Mouse (Mus musculus) small intestine, adult 2 months (tissue): Measurements from ENCODE around the gene Madcam1. TPM values are rescaled to one million over a fixed set of nuclear protein-coding genes. Genes with fewer than 3 reads are reported as not detected.
"Not testable (repeated sequence)": the region's sequence is repeated elsewhere in the genome, so short reads cannot be mapped to it uniquely, and the experiment has no call there.

Experiments
- H3K27ac ChIP-seq: fragments of 200-500 bp; 2 replicates; pipeline ENCODE4 v1.5.1; 2012; ENCODE audit warnings: low read depth, low read length, control low read depth, inconsistent platforms; ENCODE audit not compliant: insufficient read depth
- H3K27me3 ChIP-seq: fragments of 200-500 bp; 2 replicates; pipeline ENCODE4 v1.6.1; 2012; ENCODE audit warnings: mild to moderate bottlenecking, moderate library complexity, low read length, inconsistent platforms; ENCODE audit not compliant: control insufficient read depth, insufficient read depth
- H3K36me3 ChIP-seq: fragments of 200-500 bp; 2 replicates; pipeline ENCODE4 v1.6.1; 2012; ENCODE audit warnings: mild to moderate bottlenecking, low read length, control low read depth, inconsistent platforms; ENCODE audit not compliant: control insufficient read depth, insufficient read depth
- H3K4me1 ChIP-seq: fragments of 200-500 bp; 2 replicates; pipeline ENCODE4 v1.6.1; 2012; ENCODE audit warnings: low read length, inconsistent platforms, mixed read lengths; ENCODE audit not compliant: control insufficient read depth, insufficient read depth, insufficient read length
- H3K4me3 ChIP-seq: fragments of 200-500 bp; 2 replicates; pipeline ENCODE4 v1.5.1; 2012; ENCODE audit warnings: low read depth, mild to moderate bottlenecking, control low read depth, inconsistent platforms, low read length, moderate library complexity
- CTCF ChIP-seq: fragments of 200-500 bp; IDR thresholded peaks from 2 replicates; pipeline ENCODE4 v1.5.1; 2012; ENCODE audit warnings: low read depth, mild to moderate bottlenecking, control low read depth, inconsistent platforms, low read length, moderate library complexity, mixed read lengths; ENCODE audit not compliant: insufficient replicate concordance, insufficient read length; ENCODE audit errors: extremely low read depth
- POLR2A ChIP-seq: fragments of 200-500 bp; IDR thresholded peaks from 2 replicates; pipeline ENCODE4 v1.6.1; 2012; ENCODE audit warnings: low read depth, mild to moderate bottlenecking, control low read depth, inconsistent platforms, low read length, moderate library complexity
- WGBS: fragments of 180-500 bp; shearing (Covaris S2); methylation state at CpG from one replicate; pipeline ENCODE4 v1.1.7; 2018; 5-methylcytosine and 5-hydroxymethylcytosine counted together
- polyA plus RNA-seq: library from polyadenylated mRNA; depleted of rRNA; stranded (reverse); fragments of >200 nt; gene quantifications from 2 replicates; pipeline ENCODE4 v1.2.3, GENCODE M21; 2012

Madcam1 gene
- polyA plus RNA-seq, 1 experiment: 20.7 TPM

- TF ChIP-seq POLR2A (peak; percentile 18; the same call in 1 of the 2 replicates), CTCF (no peak)
- Histone ChIP-seq H3K4me3 (0 out of 2 replicates have a peak overlapping the region, but pooled peaks have one; percentile 7), H3K36me3 (no peaks in the 10 kb centered on the region), H3K4me1 (peaks cover 44% of the 10 kb centered on the region), H3K27ac (peak overlapping the region; percentile 100), H3K27me3 (no peaks in the 10 kb centered on the region)
- WGBS: 79% methylated on average over 6 of the region's 6 CpGs
These were observed 34.1 kb downstream of the Madcam1 start for GRCm38 (mm10) chr10:79698459-79698858.

GRCm38 (mm10) chr10:79700676-79701075 is 36.3 kb downstream of the Madcam1 start:
- TF ChIP-seq POLR2A: no peak
- no peak for TF ChIP-seq CTCF
- no peaks in the 10 kb centered on the region for H3K36me3 ChIP-seq
- 21% methylated on average over 7 of the region's 7 CpGs for WGBS
- peak overlapping the region; percentile 64 for H3K27ac ChIP-seq
- H3K4me3 ChIP-seq: no peak overlapping the region
- H3K4me1 ChIP-seq: peaks cover 48% of the 10 kb centered on the region
- no peaks in the 10 kb centered on the region for H3K27me3 ChIP-seq

- Histone ChIP-seq H3K4me3 (no peak overlapping the region), H3K4me1 (peaks cover 51% of the 10 kb centered on the region), H3K27ac (peak overlapping the region; percentile 64), H3K36me3 (0 out of 2 replicates have a peak, but pooled peaks cover 2% of the 10 kb centered on the region), H3K27me3 (no peaks in the 10 kb centered on the region)
- WGBS: 31% methylated on average over 10 of the region's 10 CpGs
- TF ChIP-seq CTCF: no peak
- TF ChIP-seq POLR2A: 0 out of 2 replicates have a peak, but pooled peaks have one; percentile 22
These were observed 37.2 kb downstream of the Madcam1 start for GRCm38 (mm10) chr10:79701443-79702129.

- 82% methylated on average over 4 of the region's 4 CpGs for WGBS
- H3K27ac ChIP-seq, H3K27me3 ChIP-seq, H3K4me3 ChIP-seq, H3K36me3 ChIP-seq: not testable (repeated sequence)
- H3K4me1 ChIP-seq: peaks cover 51% of the 10 kb centered on the region
These were observed 38.6 kb downstream of the Madcam1 start for GRCm38 (mm10) chr10:79702970-79703369.

- 0 out of 2 replicates have a peak, but pooled peaks cover 4% of the 10 kb centered on the region for H3K36me3 ChIP-seq
- WGBS: 77% methylated on average over 10 of the region's 10 CpGs
- TF ChIP-seq CTCF (no peak), POLR2A (no peak)
These were observed 39.2 kb downstream of the Madcam1 start for GRCm38 (mm10) chr10:79703541-79703940.

GRCm38 (mm10) chr10:79704065-79704969 is 40.0 kb downstream of the Madcam1 start, which contains the start of gene Bsg:
Bsg (plus strand) TSS chr10:79704491.
- Histone ChIP-seq H3K4me1 (peaks cover 48% of the 10 kb centered on the region), H3K27me3 (no peaks in the 10 kb centered on the region), H3K4me3 (peak within 1 kb of the TSS; percentile 93), H3K36me3 (peaks cover 11% of the 10 kb centered on the region), H3K27ac (peak within 1 kb of the TSS; percentile 71)
- WGBS: under 1% methylated on average over 65 of the region's 65 CpGs
- TF ChIP-seq CTCF (peak; percentile 50; the same call in 1 of the 2 replicates), POLR2A (peak; percentile 96)

More at GRCm38 (mm10) chr10:79703541-79703940, 39.2 kb downstream of the Madcam1 start:
- Histone ChIP-seq H3K27me3 (no peaks in the 10 kb centered on the region), H3K4me1 (peaks cover 47% of the 10 kb centered on the region), H3K4me3 (no peak overlapping the region), H3K27ac (no peak overlapping the region)

- no peaks in the 10 kb centered on the region for H3K27me3 ChIP-seq
- peak overlapping the region; percentile 71; the same call in 1 of the 2 replicates for H3K27ac ChIP-seq
- TF ChIP-seq CTCF (no peak), POLR2A (no peak)
- peaks cover 17% of the 10 kb centered on the region for H3K36me3 ChIP-seq
- WGBS: 0% methylated on average over 10 of the region's 10 CpGs
- H3K4me3 ChIP-seq: peak overlapping the region; percentile 93
- peaks cover 48% of the 10 kb centered on the region for H3K4me1 ChIP-seq
These were observed 40.6 kb downstream of the Madcam1 start for GRCm38 (mm10) chr10:79704970-79705360.
